Mouse (Mus musculus) small intestine, adult 10 weeks (tissue): ENCODE results near the gene Golim4. TPM values are rescaled to one million over a fixed set of nuclear protein-coding genes. Genes with fewer than 3 reads are reported as not detected.

Experiments
- polyA plus RNA-seq: library from polyadenylated mRNA; stranded (reverse); fragments of 350-450 nt; fragmentation: Illumina TruSeq; extraction: RNeasy Lipid Tissue Mini Kit (QIAGEN cat#74804); gene quantifications from one replicate; pipeline ENCODE4 v1.2.3, GENCODE M21; 2014; ENCODE audit warnings: low replicate concordance

Golim4 gene
- 124 TPM for polyA plus RNA-seq

DNA sequence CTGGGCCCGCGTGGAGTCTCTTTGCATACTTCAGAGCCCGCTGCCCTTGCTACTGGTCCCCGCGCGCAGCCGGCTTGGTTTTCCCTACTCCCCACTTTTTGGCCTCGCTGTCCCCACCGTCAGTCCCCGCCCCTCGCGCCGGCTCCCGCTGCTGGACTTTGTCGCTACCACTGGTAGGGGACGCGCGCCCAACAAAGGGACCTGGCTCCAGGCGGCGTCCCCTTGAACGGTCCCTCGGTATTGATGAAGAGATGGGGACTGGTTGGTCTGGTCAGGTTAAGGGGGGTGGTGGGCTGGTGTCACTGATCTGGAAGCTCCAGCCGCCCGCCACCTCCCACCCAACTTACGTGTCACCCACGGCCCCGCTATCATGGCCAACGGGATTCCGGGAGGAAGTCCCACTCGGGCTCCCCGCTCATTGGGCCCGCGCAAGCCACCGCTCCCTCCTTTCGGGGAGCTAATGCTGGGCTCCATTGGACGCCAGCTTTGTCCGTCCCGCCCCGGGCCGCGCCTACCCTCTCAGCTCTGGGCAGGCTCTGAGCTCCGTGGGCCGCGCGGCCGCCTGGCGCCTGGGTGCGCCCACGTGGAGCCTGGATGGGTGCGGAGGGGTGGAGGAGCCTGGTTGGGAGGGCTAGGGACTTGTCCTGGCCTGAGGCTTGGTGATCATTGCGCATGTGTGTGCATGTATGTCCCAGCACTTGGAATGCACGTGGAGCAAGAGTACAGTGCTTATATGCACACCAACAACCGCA, at the start of gene Golim4:
TSS of gene Golim4 (minus strand) at position 399 of the 752 bp plus-strand sequence.

Other genes starting within 250 kb of the Golim4 start
- not detected for gene Gm29133, start 208.8 kb downstream of the Golim4 start, polyA plus RNA-seq
- gene Fstl5, start 117.3 kb upstream of the Golim4 start, polyA plus RNA-seq = 0.56 TPM